Mouse (Mus musculus) frontal cortex, postnatal 10 days (tissue): Measurements from ENCODE around the gene Aldh3b3.
A peak's percentile ranks its signal among the peaks of the same experiment; 100 is the strongest.
"Not testable (repeated sequence)": the region's sequence is repeated elsewhere in the genome, so short reads cannot be mapped to it uniquely, and the experiment has no call there.

Experiments used
- DNase-seq, 2 experiments: peaks; one replicate each; pipeline ENCODE4 v3.0.0; 2022; ENCODE audit warnings: low spot score in 2 of 2, mixed read lengths in 1 of 2

The Aldh3b3 gene

DNA sequence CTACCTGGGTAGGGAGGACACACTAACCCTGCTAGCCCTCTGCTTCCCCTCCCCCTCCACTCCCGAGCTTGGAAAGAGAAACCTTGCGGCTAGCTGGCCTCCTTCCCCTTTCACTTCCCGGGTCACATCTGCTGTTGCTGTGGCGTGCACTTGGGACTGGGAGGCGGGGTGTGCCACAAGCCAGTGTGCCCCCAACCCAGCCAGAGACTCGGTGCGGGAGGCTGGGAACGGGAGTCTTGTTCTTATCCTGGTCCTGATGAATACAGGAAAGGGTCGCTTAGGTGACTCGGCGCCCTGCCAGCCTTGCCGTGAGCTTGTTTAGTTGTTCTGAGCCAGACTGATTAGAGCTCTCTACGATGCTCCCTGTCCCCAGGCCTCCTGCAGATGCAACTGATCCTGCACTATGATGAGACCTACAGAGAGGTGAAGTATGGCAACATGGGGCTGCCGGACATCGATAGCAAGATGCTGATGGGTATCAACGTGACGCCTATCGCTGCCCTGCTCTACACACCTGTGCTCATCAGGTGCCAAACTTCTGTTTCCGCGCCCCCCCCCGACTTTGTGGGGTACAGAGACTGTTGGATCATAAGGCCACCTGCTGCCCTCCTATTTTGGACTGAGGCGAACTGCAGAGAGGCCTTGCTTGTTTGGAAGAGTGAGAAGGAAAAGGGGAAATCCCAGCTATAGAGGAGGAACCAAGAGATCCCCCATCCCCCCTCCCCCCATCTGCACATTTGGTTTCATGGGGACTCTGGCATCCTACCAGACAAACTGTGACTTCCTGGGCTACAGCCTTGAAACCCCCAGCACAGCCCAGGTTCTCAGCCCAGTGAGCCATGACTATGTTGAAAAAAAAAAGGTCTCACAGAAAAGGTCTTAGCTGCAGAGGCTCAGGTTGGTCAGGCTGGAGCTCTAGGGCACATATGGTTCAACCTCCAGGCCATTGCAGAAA, 22.3 kb upstream of the Aldh3b3 start:
- no peak for DNase-seq

GRCm38 (mm10) chr19:3942315-3942714, 16.1 kb upstream of the Aldh3b3 start:
- DNase-seq: no peak

- DNase-seq: no peak
Observed at GRCm38 (mm10) chr19:3942986-3943735, 15.3 kb upstream of the Aldh3b3 start.

DNA sequence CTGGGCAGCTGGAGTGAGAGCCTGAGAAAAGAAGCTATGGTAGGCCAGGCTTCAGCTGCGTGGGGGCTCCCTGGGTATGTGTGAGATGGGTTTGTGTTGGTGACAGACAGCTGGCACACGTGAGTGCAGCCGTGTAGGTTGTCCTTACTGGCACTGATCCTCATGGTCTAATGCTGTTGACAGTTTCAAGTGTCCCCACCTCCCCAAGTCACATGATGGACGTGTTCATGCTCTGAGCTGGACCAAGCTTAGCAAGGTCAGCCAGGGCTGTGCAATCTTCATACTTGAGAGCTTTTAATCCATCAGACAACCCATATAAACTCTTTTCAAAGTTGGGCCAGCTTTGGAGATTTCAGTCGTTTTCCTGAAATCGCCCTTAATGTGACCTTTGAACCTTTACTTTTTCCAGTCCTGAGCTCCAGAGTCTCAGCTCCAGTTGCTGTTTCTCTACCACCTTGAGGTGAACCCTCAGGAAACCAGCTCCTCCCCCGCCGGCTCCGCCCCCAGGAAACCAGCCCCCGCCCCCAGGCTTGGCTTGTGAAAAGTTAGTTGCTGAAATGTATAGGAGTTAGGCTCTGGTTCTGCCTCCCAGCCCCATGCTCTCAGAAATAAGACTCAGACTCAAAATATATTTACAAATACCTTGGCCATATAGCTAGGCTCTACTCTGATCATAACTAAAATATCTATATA, 12.4 kb upstream of the Aldh3b3 start:
- DNase-seq: no peak

DNA sequence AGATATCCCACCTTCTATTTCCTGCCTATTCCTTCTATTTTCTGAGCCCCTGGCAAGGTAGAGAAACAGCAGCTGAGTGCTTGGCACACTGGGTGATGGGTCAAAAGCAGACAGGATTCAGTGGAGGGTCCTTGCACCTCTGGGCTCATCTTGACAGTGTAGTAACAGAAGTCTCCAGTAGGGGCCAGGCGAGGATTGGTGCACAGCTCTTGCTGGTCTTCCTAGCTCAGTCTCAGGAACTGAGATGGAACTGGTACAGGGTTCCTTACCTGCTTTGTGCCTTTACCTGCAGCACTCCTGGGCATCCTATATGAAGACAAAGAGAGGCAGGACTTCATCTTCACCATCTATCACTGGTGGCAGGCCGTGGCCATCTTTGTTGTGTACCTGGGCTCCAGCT, 11.7 kb upstream of the Aldh3b3 start:
- peak in 1 of 2 experiments; percentile 67 for DNase-seq

DNA sequence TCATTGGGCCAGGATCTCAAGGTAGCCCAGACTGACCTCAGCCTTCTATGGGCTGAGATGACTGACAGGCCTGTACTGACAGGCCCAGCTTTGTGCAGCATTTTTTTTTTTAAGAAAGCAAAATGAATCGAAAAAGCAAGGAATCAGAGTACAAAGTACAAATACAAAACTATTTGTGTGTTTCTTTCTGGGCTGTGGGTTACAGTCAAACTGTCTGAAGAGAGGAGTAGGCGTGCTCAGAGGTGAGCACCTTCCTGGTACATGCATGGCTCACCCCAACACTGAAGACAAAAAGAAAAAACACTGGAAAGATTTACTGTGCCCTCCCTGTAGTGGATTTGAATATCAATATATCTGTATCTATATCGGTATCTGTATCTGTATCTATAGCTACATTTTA, 10.6 kb upstream of the Aldh3b3 start:
- no peak for DNase-seq

DNA sequence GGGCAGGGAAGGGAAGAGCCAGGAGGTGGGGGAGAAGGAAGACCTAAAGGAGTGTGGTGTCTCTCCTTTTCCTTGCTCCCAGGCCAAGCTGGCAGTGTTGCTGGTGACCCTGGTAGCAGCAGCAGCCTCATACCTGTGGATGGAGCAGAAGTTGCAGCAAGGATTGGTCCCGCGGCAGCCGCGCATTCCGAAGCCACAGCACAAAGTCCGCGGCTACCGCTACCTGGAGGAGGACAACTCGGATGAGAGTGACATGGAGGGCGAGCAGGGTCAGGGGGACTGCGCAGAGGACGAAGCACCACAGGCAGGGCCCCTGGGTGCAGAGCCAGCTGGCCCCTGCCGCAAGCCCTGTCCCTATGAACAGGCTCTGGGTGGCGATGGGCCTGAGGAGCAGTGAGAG, 9.9 kb upstream of the Aldh3b3 start:
- DNase-seq: no peak

GRCm38 (mm10) chr19:3950331-3950730, 8.1 kb upstream of the Aldh3b3 start:
- no peak for DNase-seq

GRCm38 (mm10) chr19:3951461-3951860, 7.0 kb upstream of the Aldh3b3 start:
- DNase-seq: no peak

DNA sequence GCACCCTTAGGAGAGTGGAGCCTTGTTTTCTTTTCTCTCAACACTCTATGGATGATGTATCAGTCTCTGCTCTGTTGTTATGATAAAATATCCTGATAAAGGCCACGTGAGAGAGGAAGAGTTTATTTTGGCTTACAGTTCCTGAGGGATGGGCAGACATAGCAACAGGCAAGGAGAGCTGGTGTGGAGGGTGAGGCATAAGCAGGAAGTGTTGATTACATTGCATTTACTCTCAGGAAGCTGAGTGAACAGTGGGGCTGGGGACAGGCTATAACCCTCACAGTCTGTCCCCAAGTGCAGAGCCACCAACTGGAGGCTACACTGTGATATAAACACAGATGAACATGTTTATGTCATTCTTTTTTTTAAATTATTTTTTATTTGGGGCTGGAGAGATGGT, 6.3 kb upstream of the Aldh3b3 start:
- DNase-seq: no peak

DNA sequence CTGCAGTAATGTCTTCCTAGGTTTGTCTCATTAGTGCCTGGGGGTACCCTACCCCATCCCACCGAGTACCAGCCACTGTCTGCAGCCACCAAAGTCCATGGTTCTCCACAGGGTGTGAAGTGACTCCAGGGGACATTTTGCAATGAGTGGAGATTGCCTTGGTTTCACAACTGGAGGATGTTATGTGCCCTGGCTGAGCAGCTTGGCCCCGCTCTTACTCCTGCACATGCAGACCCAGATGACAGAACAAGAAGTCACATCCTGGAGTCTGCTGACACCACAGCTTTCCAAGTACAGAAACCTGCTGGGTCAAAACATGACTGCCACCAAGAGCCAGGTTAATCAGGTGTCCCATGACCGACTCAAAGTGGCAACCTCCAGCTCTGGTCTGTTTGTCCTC, 3.4 kb upstream of the Aldh3b3 start:
- no peak for DNase-seq

GRCm38 (mm10) chr19:3955804-3956203, 2.6 kb upstream of the Aldh3b3 start:
- DNase-seq: no peak

DNA sequence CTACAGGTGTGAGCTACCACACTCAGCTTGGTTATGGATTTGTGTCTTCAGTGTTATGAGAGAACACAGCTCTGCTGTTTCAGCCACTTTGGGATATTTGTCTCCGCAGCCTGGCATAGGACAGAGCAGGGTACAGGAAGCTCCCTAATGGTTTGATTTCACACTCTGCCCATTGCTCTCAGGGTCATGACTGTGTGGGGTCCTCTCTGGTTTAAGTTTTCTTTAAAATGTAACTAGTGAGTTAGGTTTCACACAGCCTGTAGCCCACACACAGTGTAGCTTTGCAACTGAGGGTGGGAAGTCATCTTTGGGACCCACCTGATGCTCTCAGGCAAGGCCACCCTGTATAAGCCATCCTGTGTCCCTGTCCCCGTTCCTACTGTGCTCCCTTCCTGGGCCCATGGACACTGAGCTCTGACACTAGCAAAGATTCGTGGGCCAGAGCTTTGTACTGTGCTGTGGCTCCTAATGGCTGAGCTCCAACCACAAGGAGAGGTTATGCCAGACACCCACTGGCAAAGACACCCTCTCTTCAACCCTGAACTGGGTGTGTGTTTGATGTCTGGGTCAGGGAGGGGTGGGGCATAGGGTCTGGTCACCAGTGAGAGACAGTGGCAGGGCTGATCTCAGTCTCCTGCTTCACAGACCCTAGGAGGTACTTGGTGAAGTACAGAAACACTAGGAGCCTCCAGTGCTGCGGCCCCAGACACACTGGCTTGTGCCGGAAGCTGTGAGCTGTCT, 979 bp upstream of the Aldh3b3 start:
- DNase-seq: not testable (repeated sequence)

DNA sequence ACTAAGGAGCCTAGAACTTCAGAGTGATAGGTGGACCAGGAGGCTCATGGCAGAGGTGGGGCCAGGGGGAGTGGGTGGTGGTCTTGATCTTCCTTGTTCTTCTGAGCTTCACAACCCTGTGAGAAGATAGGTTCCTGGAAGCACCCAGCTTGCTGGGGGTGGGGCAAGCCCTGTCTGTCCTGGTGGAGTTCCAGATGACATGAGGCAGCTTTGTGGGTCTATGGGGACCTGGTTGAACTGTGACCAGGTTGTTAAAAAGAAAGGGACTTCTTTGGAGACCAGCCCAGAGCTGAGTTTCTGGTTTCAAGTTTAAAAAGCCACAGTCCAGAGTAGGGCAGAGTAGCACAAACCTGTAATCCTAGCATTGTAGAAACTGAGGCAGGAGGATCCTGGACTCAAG, 585 bp downstream of the Aldh3b3 start:
- no peak for DNase-seq

GRCm38 (mm10) chr19:3960211-3960610, 1.8 kb downstream of the Aldh3b3 start:
- no peak for DNase-seq

DNA sequence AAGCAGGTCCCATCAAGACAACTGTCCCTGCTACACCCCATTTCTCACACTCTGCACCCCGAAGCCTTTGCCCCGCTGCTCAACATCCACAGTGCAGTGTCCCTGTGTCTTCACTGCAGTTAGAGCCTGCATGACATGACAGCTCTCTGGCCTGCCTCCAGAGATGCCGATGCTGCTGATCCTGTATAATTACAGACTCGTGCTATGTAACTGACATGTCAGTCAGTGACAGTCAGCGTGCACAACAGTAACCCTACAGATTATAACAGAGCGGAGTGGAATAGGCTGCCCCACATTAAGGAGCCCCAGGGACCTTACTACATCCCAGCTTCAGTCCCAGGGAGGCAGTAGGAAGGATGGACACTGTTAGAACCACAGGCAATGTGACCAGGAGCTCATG, 3.4 kb downstream of the Aldh3b3 start:
- not testable (repeated sequence) for DNase-seq

GRCm38 (mm10) chr19:3962469-3962868, 4.0 kb downstream of the Aldh3b3 start:
- DNase-seq: no peak

DNA sequence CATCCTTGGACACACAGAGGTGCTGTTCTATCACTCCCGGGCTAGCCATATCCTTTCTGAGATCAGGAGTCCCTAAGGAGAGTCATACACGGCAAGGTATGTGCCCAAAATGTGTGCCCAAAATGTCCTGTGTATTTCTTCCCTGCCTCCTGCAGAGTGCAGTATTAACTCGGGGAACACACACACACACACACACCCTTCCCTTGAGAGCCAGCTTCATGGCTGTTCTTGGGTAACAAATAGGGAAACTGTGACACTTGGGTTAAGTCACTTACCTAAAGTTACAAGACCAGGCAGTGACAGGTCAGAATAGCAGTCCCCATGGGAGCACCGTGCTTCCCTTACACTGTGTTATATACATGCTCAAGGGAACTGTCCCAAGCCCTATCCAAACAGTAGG, 5.6 kb downstream of the Aldh3b3 start:
- no peak for DNase-seq

DNA sequence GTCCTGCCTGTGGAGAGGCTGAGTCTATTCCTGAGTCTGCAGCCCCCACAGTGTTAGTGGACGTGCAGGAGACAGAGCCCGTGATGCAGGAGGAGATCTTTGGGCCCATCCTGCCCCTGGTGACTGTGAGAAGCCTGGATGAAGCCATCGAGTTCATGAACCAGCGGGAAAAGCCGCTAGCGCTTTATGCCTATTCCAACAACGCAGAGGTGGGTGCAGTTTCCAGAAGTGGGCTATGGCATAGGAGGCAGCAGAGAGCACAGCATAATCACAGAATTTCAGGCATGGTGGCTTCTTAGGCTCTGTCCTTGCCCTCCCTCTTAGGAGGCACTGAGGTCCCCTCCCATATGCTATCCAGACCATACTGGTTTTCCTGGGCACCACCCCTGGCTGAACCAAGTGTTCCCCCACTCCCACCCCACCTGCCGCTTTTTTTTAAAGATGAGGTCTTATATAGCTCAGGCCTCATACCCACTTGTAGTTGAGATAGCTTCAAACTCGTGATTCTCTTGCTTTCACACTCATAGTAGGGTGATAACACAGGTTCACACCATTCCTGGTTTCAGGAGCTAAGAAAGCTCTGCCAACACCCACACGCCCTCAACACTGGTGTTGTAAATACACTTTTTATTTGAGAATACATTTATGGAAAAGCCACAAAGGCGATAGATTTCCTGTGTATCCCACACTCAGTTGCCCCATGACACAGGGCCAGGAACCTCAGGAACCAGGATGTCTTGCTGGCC, 8.1 kb downstream of the Aldh3b3 start:
- no peak for DNase-seq

GRCm38 (mm10) chr19:3967258-3967657, 8.8 kb downstream of the Aldh3b3 start:
- DNase-seq: no peak

DNA sequence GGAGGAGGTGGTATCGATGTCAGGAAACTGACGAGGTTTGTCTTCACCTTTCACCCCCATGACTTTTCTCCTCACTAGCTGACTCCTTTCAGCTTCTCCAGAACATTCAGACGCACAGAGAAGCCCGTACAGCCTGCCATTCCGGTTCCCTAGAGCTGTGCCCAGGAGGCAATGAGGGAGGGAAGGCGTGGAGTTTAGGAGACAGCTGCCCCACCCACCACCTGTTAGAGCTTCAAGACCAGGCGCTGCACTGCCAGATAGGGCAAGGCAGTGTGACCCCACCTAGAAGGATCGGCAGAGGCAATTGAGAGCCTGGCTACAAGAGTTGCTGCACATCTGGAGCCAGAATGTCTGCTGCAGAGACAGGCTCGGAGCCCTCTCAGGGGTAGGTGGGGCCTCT, 13.8 kb downstream of the Aldh3b3 start, which contains the start of gene Aldh3b2:
Gene Aldh3b2 (plus strand): TSS at position 100 of the 400 bp plus-strand sequence.
- no peak for DNase-seq
